Mouse (Mus musculus) frontal cortex, adult 2 months (tissue): ENCODE data around the gene Cdk14. TPM values are rescaled to one million over a fixed set of nuclear protein-coding genes. Genes with fewer than 3 reads are reported as not detected.
A peak's percentile ranks its signal among the peaks of the same experiment; 100 is the strongest.

Experiments
- DNase-seq, 2 experiments: peaks; one replicate each; pipeline ENCODE4 v3.0.0; 2022; ENCODE audit warnings: low spot score in 1 of 2; ENCODE audit errors: extremely low spot score in 1 of 2
- polyA plus RNA-seq: library from polyadenylated mRNA; depleted of rRNA; stranded (reverse); fragments of >200 nt; gene quantifications from 2 replicates; pipeline ENCODE4 v1.2.3, GENCODE M21; 2012; rRNA removed

Gene Cdk14
- polyA plus RNA-seq = 112 and 113 TPM in 2 replicates

GRCm38 (mm10) chr5:5419992-5420455 is at the start of gene Cdk14:
TSS of gene Cdk14 (minus strand) at chr5:5420312.
- DNase-seq = no peak

DNA sequence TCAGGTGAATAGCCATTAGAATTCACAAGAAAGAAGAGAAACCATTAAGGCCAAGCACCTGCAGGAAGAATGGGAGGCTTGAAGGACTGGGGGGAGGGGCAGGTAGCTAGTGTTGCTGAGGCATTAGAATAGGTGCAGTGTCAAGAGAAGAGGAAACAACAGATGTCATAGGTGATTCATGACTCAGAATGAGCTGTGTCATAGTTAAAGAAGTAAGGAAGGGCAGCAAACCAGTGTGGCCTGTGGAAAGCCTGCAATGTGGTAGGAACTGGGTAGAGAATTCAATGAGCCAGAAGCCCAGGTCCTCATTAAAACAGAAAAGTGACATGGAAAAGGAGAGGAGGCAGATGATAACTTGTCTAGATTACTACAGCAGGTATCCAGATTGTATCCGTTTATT is 45.1 kb upstream of the Cdk14 start:
- DNase-seq = no peak

DNA sequence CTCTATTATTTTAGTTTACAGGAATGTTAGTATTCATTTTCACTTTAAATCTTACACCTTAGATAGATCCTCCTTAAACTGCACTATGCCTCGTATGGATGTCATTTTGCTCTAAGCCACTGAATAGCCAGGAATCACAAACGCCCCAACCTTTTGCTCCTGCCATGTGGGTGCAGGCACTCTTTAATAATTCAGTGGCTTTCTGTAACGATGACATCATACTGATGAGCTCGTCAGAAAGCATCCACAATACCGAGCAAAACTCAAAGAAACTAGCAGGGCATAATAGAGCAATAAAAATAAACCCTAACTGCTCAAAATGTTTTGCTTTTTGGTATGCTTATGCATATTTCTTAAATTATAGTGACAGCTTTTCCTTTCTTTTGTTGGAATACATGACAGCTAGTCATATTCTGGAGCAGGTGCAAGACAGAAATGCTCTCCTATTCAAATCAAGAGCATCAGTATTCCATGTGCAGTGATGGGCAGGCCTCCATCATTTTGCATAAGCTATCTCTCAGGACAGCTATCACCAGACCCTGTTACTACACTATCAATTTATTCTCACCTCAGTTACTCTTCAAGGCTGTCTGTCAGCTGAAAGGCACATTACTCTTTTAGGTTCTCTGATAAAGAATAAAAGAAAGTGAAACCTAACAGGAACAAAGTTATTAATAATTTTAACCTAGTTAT is 11.8 kb upstream of the Cdk14 start:
- DNase-seq = no peak

GRCm38 (mm10) chr5:5423723-5424171 is 3.6 kb upstream of the Cdk14 start:
- no peak for DNase-seq

GRCm38 (mm10) chr5:5423081-5423480 is 3.0 kb upstream of the Cdk14 start:
- DNase-seq = no peak

DNA sequence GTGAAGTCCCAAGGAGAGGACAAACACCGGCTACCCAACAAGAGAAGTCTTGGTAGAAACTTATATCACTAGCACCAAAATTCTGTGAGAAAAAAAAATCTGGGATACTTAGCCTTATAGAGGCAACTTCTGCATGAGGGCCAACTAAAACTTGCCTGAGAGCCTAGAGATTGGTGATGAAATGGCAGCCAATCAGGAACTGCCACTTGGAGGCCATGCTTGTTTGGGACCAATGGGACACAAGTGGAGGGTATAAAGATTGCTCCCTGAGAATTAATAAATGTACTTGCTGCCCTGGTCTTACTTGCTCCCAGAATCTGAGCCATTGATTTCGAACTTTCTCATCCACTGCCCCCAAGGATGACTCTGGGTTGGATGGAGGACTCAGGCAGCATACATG is 1.3 kb upstream of the Cdk14 start:
- no peak for DNase-seq

GRCm38 (mm10) chr5:5419253-5419652 is 859 bp downstream of the Cdk14 start:
- DNase-seq = peak in 1 of 2 experiments; percentile 14

- DNase-seq = no peak
These were observed 5.3 kb downstream of the Cdk14 start for GRCm38 (mm10) chr5:5414835-5415234.

GRCm38 (mm10) chr5:5411886-5412285 is 8.2 kb downstream of the Cdk14 start:
- DNase-seq = no peak

- peak in 1 of 2 experiments; percentile 51 for DNase-seq
These were observed 18.1 kb downstream of the Cdk14 start for GRCm38 (mm10) chr5:5401986-5402385.

- DNase-seq = no peak
These were observed 27.3 kb downstream of the Cdk14 start for GRCm38 (mm10) chr5:5392786-5393185.

GRCm38 (mm10) chr5:5380731-5381718 is 39.1 kb downstream of the Cdk14 start:
- DNase-seq = no peak

GRCm38 (mm10) chr5:5379870-5380730 is 40.0 kb downstream of the Cdk14 start:
- peak in 1 of 2 experiments; percentile 48 for DNase-seq

DNA sequence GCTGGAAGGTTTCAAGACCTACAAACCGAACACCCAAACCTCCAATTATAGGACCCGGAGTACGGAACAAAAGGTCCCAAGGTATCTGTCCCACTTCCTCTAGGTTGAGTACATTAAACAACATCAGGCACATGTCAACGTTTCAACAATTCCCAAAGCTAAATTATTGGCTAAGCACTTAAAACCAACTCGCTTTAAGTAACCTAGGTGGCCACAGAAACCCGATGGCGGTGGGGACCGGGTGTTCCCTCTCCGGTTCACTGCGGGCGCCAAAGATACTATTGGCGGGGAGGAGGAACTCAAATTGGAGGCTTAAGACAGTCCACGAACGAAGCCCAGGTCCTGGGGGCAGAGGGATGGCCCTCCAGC is 40.6 kb downstream of the Cdk14 start:
- DNase-seq = peak in 1 of 2 experiments; percentile 8

DNA sequence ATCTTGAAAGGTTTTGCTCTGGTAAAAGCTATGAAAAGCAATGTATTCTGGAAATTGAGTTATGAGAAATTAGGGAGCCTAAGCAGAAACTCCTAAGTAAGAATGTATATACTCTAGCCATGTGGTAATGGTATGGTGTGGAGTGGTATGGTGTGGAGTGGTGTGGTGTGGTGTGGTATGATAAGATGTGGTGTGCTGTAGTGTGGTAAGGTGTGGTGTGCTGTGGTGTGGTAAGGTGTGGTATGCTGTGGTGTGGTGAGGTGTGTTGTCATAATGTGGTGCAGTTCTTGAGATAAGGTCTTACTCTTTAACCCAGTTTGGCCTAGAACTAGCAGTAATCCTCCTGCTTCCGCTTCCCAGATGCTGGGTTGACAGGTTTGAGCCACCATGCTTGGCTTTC is 45.7 kb downstream of the Cdk14 start:
- no peak for DNase-seq

- no peak for DNase-seq
These were observed 46.6 kb downstream of the Cdk14 start for GRCm38 (mm10) chr5:5373541-5373940.

GRCm38 (mm10) chr5:5372936-5373335 is 47.2 kb downstream of the Cdk14 start:
- DNase-seq = no peak

DNA sequence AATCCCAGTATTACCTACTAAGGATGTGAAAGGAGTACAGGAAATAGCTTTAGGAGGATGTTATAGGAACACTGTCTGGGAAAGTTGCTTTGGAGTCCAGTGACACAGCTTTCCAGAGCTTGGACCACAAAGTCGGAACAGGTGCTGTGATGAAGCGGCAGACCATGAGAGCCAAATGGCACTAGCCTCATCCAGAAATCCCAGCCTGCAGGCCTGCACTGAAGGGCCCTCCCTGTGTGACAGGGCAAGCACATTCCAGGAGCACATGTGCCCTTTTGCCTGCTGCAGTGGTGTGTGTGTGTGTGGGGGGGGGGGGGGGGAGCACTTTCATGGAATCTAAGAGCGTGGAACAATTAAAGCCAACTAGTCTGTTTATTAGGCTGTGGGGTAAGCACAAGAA is 47.8 kb downstream of the Cdk14 start:
- DNase-seq = no peak

DNA sequence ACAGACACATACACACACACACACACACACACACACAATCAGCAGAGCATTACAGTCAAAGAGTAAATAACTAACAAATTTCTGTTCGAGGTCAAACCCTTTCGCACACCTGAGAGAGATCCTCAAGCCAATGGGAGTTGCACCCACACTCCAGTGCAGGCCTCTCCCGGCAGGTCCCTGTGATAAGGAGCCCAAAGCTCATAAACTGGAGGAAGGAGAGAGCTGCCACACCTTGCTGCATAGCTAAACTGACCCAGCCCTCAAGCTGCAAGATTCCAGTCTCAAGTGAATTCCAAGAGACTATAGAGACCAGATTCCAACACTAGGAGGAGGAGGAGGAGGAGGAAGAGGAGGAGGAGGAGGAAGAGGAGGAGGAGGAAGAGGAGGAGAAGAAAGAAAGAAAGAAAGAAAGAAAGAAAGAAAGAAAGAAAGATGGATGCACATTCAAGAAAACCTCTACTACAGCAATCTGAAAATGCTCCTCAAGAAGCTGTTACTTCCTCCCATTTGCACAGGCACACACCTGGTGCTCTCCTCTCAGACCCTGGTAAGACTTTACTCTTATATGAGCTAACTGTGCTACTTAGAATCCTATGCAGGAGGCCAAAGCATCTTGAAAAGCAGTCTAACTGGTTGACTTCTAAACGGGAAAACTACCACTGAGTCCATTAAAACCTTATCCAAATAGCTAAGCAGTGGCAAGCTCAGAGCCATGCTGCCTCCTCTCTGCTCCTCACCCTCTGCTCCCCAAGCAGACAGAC is 49.6 kb downstream of the Cdk14 start:
- no peak for DNase-seq
